In genomic region chr13:92134792-92135191, GRCm38 (mm10) we compare ENCODE assay signal across 34 mouse cellular contexts. TPM values are rescaled to one million over a fixed set of nuclear protein-coding genes. Genes with fewer than 3 reads are reported as not detected.
"Had no signal": no experiment of that assay in that cellular context is flagged by ENCODE, and none has a peak within 500 bp of the region (broad histone marks: within the 10 kb centered on the region; RNA-seq: fewer than 3 reads in every experiment).

No protein-coding gene starts in this region.

- DNase-seq: heart, postnatal 10 days; heart, postnatal 14 days; heart, postnatal 36 days; heart, postnatal 4 days; kidney, adult 11 months; kidney, adult 18-20 months; kidney, adult 8-10 months; kidney, adult 9 months; kidney, postnatal 10 days; kidney, postnatal 14 days; kidney, postnatal 25 days; kidney, postnatal 4 days; layer of hippocampus, adult 9-11 months; layer of hippocampus, postnatal 36 days had no signal

- ATAC-seq: hindbrain, embryonic 16.5 days; hindbrain, postnatal 0 days; inflammation-experienced regulatory T-cells, adult 6 months; intestine, embryonic 15.5 days; intestine, embryonic 16.5 days; intestine, postnatal 0 days had no signal

- H3K9me3 ChIP-seq: heart, embryonic 10.5 days; heart, embryonic 12.5 days; heart, embryonic 13.5 days; heart, embryonic 15.5 days; hindbrain, embryonic 10.5 days; hindbrain, embryonic 12.5 days; hindbrain, embryonic 13.5 days; hindbrain, embryonic 15.5 days; intestine, embryonic 15.5 days; kidney, embryonic 15.5 days had no signal

- H3K9ac ChIP-seq: heart, embryonic 12.5 days; heart, embryonic 13.5 days; heart, embryonic 15.5 days; hindbrain, embryonic 12.5 days; hindbrain, embryonic 13.5 days; hindbrain, embryonic 14.5 days; hindbrain, embryonic 15.5 days; intestine, embryonic 15.5 days; kidney, embryonic 15.5 days had no signal

- H3K36me3 ChIP-seq: heart, embryonic 10.5 days; heart, embryonic 12.5 days; heart, embryonic 13.5 days; heart, embryonic 15.5 days; hindbrain, embryonic 10.5 days; hindbrain, embryonic 12.5 days; hindbrain, embryonic 13.5 days; hindbrain, embryonic 15.5 days; intestine, embryonic 15.5 days; kidney, embryonic 15.5 days had no signal

- H3K4me3 ChIP-seq: heart, embryonic 10.5 days; heart, embryonic 12.5 days; heart, embryonic 13.5 days; heart, embryonic 15.5 days; hindbrain, embryonic 10.5 days; hindbrain, embryonic 12.5 days; hindbrain, embryonic 13.5 days; hindbrain, embryonic 15.5 days; intestine, embryonic 15.5 days; kidney, embryonic 15.5 days; layer of hippocampus, adult 2 months; left cerebral cortex, adult 2 months had no signal

- H3K27ac ChIP-seq: heart, embryonic 10.5 days; heart, embryonic 13.5 days; heart, embryonic 15.5 days; hindbrain, embryonic 10.5 days; hindbrain, embryonic 12.5 days; hindbrain, embryonic 13.5 days; hindbrain, embryonic 14.5 days; hindbrain, embryonic 15.5 days; hindbrain, postnatal 0 days; intestine, embryonic 15.5 days; kidney, embryonic 15.5 days; layer of hippocampus, adult 2 months; left cerebral cortex, adult 2 months had no signal

- H3K4me2 ChIP-seq: heart, embryonic 11.5 days; heart, embryonic 12.5 days; heart, embryonic 13.5 days; heart, embryonic 15.5 days; hindbrain, embryonic 12.5 days; hindbrain, embryonic 13.5 days; hindbrain, embryonic 14.5 days; hindbrain, embryonic 15.5 days; intestine, embryonic 15.5 days; kidney, embryonic 15.5 days had no signal

RNA-seq across cellular contexts. Expression of gene Rasgrf2, which starts 3.3 kb away (rescaled TPM):
- total RNA-seq: hematopoietic stem cell, adult 5-6 weeks had no signal
- polyA plus RNA-seq: hindbrain, embryonic 10.5 days had no signal
